Mouse (Mus musculus): ENCODE data around the gene Smagp.

- TF ChIP-seq CTCF (IDR thresholded peaks at IDR 0.05; ENCODE audit: insufficient read depth, low read depth, low read length): no peak
- no peak for TF ChIP-seq POLR2A (IDR thresholded peaks at IDR 0.05; ENCODE audit: insufficient read depth, low read depth, low read length)
Observed at GRCm38 (mm10) chr15:100632323-100632722, 4.4 kb downstream of the Smagp start.

Measured in olfactory bulb, adult 2 months (tissue).